Mouse (Mus musculus) forebrain, embryonic 10.5 days (tissue): ENCODE measurements around the gene Nckap5l. TPM values are rescaled to one million over a fixed set of nuclear protein-coding genes. Genes with fewer than 3 reads are reported as not detected.
A peak's percentile ranks its signal among the peaks of the same experiment; 100 is the strongest.
"Not testable (repeated sequence)": the region's sequence is repeated elsewhere in the genome, so short reads cannot be mapped to it uniquely, and the experiment has no call there.

Experiments used
- DNase-seq: peaks from one replicate; pipeline ENCODE4 v3.0.0-alpha.2; 2017; ENCODE audit warnings: low spot score; ENCODE audit errors: extremely low spot score
- H3K27ac ChIP-seq: fragments of 300-500 bp; sonication (generic); 2 replicates; pipeline ENCODE4 v1.5.1; 2016; ENCODE audit warnings: mild to moderate bottlenecking
- H3K27me3 ChIP-seq: fragments of 300-500 bp; sonication (generic); 2 replicates; pipeline ENCODE4 v1.6.1; 2016; ENCODE audit warnings: mild to moderate bottlenecking; ENCODE audit not compliant: poor library complexity, severe bottlenecking
- H3K36me3 ChIP-seq: fragments of 300-500 bp; sonication (generic); replicated peaks from 2 replicates; pipeline ENCODE4 v1.6.1; 2016; ENCODE audit warnings: mild to moderate bottlenecking, moderate library complexity
- H3K4me1 ChIP-seq: fragments of 300-500 bp; sonication (generic); 2 replicates; pipeline ENCODE4 v1.6.1; 2016
- H3K4me3 ChIP-seq: fragments of 300-500 bp; sonication (generic); 2 replicates; pipeline ENCODE4 v1.5.1; 2016; ENCODE audit warnings: mild to moderate bottlenecking, moderate library complexity
- H3K9me3 ChIP-seq: fragments of 300-500 bp; sonication (generic); 2 replicates; pipeline ENCODE4 v1.6.1; 2016; ENCODE audit warnings: mild to moderate bottlenecking, moderate library complexity
- WGBS: fragments of 180-500 bp; shearing (Covaris S2); methylation state at CpG from one replicate; pipeline ENCODE4 v1.1.7; 2016; 5-methylcytosine and 5-hydroxymethylcytosine counted together
- polyA plus RNA-seq: library from polyadenylated mRNA; unstranded; fragments of >200 nt; fragmentation: Nextera tagmentation; extraction: Ambion mirVana; gene quantifications from 2 replicates; pipeline ENCODE4 v1.2.1, GENCODE M21; 2016

The Nckap5l gene
- polyA plus RNA-seq, 1 experiment from 2014 or later: 13.7 TPM

GRCm38 (mm10) chr15:99456338-99456962, 1.1 kb downstream of the Nckap5l start:
- WGBS: 26% methylated on average over 7 of the region's 7 CpGs
- no peak for DNase-seq
- H3K9me3 ChIP-seq: no peaks in the 10 kb centered on the region
- H3K36me3 ChIP-seq: peaks cover 41% of the 10 kb centered on the region
- H3K4me3 ChIP-seq: peak overlapping the region; percentile 92
- H3K4me1 ChIP-seq: peaks cover 54% of the 10 kb centered on the region
- H3K27ac ChIP-seq: peak overlapping the region; percentile 94
- H3K27me3 ChIP-seq: no peaks in the 10 kb centered on the region

DNA sequence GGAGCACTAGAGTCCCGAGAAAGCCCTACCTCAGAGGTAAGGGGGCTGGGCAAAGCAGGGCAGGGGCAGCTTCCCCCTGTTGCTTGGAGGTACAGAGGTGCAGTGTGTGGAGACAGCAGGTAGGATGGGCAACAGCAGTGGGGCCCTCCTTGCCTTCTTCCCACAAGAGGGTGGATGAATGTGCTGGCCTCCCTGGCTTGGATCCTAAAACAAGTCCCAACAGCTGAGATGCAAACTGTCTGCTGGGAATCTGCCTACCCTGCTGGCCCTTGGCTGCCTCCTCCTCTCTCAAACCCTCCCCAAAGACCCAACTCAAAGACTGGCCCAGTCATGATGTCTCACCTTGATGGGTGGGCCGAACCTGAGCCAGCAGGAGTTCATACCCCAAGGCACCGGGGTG, 2.1 kb downstream of the Nckap5l start:
- Histone ChIP-seq H3K27me3 (no peaks in the 10 kb centered on the region), H3K27ac (0 out of 2 replicates have a peak overlapping the region, but pooled peaks have one; percentile 3), H3K4me1 (peaks cover 54% of the 10 kb centered on the region), H3K36me3 (peaks cover 48% of the 10 kb centered on the region), H3K4me3 (peak overlapping the region; percentile 92; the same call in 1 of the 2 replicates), H3K9me3 (no peaks in the 10 kb centered on the region)
- DNase-seq: no peak
- WGBS: 83% methylated on average over 3 of the region's 3 CpGs

GRCm38 (mm10) chr15:99454585-99455279, 2.8 kb downstream of the Nckap5l start:
- 0 out of 2 replicates have a peak overlapping the region, but pooled peaks have one; percentile 9 for H3K4me3 ChIP-seq

GRCm38 (mm10) chr15:99453153-99453900, 4.2 kb downstream of the Nckap5l start:
- H3K4me1 ChIP-seq: peaks cover 59% of the 10 kb centered on the region
- peaks cover 67% of the 10 kb centered on the region for H3K36me3 ChIP-seq
- WGBS: 81% methylated on average over 11 of the region's 11 CpGs
- no peaks in the 10 kb centered on the region for H3K27me3 ChIP-seq
- H3K4me3 ChIP-seq: no peak overlapping the region
- H3K9me3 ChIP-seq: no peaks in the 10 kb centered on the region
- no peak overlapping the region for H3K27ac ChIP-seq
- no peak for DNase-seq

More at GRCm38 (mm10) chr15:99454585-99455279, 2.8 kb downstream of the Nckap5l start:
- H3K4me1 ChIP-seq: peaks cover 56% of the 10 kb centered on the region
- no peak overlapping the region for H3K27ac ChIP-seq
- no peaks in the 10 kb centered on the region for H3K27me3 ChIP-seq
- no peaks in the 10 kb centered on the region for H3K9me3 ChIP-seq
- no peak for DNase-seq
- WGBS: 94% methylated on average over 7 of the region's 7 CpGs
- H3K36me3 ChIP-seq: peaks cover 54% of the 10 kb centered on the region

GRCm38 (mm10) chr15:99449751-99450280, 7.7 kb downstream of the Nckap5l start:
- WGBS: 87% methylated on average over 8 of the region's 8 CpGs
- H3K27ac ChIP-seq: peak overlapping the region; percentile 49; the same call in 1 of the 2 replicates
- no peaks in the 10 kb centered on the region for H3K27me3 ChIP-seq
- H3K9me3 ChIP-seq: no peaks in the 10 kb centered on the region
- peaks cover 67% of the 10 kb centered on the region for H3K36me3 ChIP-seq
- no peak overlapping the region for H3K4me3 ChIP-seq
- H3K4me1 ChIP-seq: peaks cover 25% of the 10 kb centered on the region
- DNase-seq: no peak

DNA sequence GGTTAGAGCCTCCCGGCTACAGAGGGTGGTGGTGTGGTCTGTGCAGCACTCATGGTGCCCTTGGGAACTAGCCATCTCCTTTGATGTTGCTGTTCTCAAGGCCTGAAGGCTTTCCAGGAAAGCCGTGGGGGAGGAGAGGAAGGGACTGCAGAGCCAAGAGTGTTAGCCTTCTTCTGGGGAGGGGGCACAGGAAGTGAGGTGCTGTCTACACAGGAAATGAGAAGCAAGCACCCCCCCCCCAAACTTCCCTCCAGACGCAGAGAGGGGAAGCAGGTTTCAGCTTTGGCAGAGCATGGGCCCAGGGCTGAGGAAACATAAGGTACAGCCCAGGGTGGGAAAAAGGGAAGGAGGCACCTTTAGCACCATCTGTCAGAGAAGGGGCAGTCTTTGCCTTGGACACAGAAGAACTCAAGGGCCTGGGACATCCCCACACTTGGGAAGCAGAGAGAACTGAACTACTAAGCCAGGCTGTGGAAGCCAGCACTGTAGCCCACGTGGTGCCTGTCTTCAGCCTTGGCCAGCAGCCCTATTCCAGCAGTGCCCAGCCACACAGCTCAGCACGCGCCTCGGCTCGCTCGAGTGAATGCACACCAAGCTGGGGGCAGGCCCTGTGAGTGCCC, 8.3 kb downstream of the Nckap5l start:
- Histone ChIP-seq H3K27ac (peak overlapping the region; percentile 49), H3K4me1 (peaks cover 23% of the 10 kb centered on the region), H3K36me3 (peaks cover 68% of the 10 kb centered on the region), H3K27me3 (no peaks in the 10 kb centered on the region), H3K9me3 (no peaks in the 10 kb centered on the region), H3K4me3 (no peak overlapping the region)
- WGBS: 87% methylated on average over 9 of the region's 9 CpGs
- DNase-seq: no peak

GRCm38 (mm10) chr15:99446136-99446535, 11.4 kb downstream of the Nckap5l start:
- H3K27me3 ChIP-seq, H3K27ac ChIP-seq, DNase-seq, H3K9me3 ChIP-seq, H3K4me3 ChIP-seq: not testable (repeated sequence)
- WGBS: 91% methylated on average over 10 of the region's 10 CpGs
- H3K36me3 ChIP-seq: peaks cover 46% of the 10 kb centered on the region
- peaks cover 13% of the 10 kb centered on the region for H3K4me1 ChIP-seq

DNA sequence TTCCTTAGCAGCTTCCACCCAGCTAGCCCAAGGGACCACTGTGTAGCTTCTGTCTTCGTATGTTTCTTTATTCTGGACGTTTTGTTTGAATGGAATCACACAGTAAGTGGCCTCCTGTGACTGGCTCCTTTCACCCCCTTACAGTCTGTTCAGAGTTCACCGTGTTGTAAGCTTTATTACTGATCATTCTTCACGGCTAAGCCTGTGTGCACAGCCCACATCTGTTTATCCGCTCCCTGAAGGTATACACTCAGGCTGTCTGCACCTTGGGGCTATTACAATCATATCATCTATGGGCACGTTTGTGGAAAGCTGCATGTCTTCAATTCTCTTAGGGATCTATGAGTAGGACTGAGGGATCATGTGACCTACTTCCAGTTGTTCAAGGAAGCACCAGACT, 12.0 kb downstream of the Nckap5l start:
- DNase-seq: no peak
- H3K4me1 ChIP-seq: peaks cover 19% of the 10 kb centered on the region
- WGBS: 80% methylated on average over 6 of the region's 6 CpGs
- H3K27ac ChIP-seq: no peak overlapping the region
- H3K36me3 ChIP-seq: peaks cover 43% of the 10 kb centered on the region
- no peak overlapping the region for H3K4me3 ChIP-seq
- no peaks in the 10 kb centered on the region for H3K9me3 ChIP-seq
- no peaks in the 10 kb centered on the region for H3K27me3 ChIP-seq

- peaks cover 37% of the 10 kb centered on the region for H3K36me3 ChIP-seq
- H3K27me3 ChIP-seq: no peaks in the 10 kb centered on the region
- WGBS: 86% methylated on average over 7 of the region's 7 CpGs
- H3K4me1 ChIP-seq: peaks cover 15% of the 10 kb centered on the region
- H3K9me3 ChIP-seq: no peaks in the 10 kb centered on the region
- no peak overlapping the region for H3K27ac ChIP-seq
- H3K4me3 ChIP-seq: no peak overlapping the region
- no peak for DNase-seq
Observed at GRCm38 (mm10) chr15:99442358-99442757, 15.2 kb downstream of the Nckap5l start.

DNA sequence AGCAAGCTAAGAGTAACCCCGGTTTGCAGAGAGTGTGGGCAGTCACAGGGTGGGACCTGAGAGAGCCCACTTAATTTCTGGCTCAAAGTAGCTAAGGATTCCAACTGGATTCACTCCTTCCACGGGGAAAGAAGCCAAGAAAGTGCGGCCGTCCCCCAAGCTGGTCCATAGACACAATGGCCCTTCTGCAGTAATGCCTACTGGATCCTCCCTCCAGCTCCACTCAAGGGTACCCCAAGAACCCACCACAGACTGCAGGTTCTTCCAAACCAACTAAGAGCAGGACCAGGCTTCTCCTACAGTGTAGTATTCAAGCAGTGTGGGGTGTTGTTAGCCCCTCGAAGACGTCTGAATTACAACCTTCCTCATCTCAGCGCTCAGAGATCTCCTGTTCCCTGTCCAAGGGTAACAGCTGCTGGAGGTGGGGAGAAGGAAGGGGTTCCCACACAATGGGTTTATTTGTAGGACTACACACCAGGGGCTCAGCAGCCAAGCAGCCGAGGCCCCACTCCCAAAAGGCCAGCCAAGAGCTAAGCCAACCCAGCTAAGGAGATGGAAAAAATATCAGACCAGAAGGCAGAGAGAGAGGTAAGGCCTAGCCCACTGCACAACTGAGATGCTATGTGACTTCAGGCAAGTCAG, 16.6 kb downstream of the Nckap5l start:
- WGBS: 68% methylated on average over 8 of the region's 8 CpGs
- H3K9me3 ChIP-seq: no peaks in the 10 kb centered on the region
- H3K36me3 ChIP-seq: peaks cover 43% of the 10 kb centered on the region
- peak overlapping the region; percentile 58 for H3K27ac ChIP-seq
- H3K4me1 ChIP-seq: peaks cover 28% of the 10 kb centered on the region
- no peak overlapping the region for H3K4me3 ChIP-seq
- H3K27me3 ChIP-seq: no peaks in the 10 kb centered on the region
- no peak for DNase-seq

DNA sequence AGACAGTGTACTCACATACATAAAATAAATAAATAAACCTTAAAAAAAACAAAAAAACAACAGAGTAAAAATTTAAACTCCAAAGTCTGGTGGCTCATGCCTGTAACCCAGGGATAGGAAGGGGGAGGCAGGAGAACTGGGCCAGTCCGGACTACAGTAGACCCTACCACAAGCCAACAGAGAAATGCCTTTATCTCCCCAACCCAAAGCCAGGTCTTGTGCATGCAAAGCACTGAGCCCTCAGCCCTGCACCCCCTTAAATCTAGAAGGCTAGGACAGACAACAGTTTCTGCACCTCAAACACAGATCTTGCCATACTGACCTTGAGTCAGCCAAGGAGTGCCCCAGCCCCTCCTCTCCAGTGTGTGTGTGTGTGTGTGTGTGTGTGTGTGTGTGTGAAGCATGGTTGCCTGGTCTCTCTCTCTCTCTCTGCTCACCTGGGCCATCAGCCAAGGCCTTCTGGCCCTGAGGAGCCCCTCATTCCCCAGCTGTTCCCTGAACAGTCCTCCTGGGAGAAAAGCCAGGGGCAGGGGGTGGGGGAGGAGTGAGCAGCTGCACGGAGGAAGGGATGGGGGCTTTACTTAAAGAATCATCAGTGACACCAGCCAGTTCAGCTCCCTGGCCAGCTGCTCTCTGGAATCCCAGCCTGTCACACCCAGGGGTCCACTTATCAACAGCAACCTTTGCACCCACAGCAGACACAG, 17.3 kb downstream of the Nckap5l start:
- no peak for DNase-seq
- 51% methylated on average over 2 of the region's 2 CpGs for WGBS
- H3K4me3 ChIP-seq: no peak overlapping the region

More for the DNA sequence above, 17.3 kb downstream of the Nckap5l start:
- peaks cover 32% of the 10 kb centered on the region for H3K4me1 ChIP-seq
- H3K27ac ChIP-seq: peak overlapping the region; percentile 58
- no peaks in the 10 kb centered on the region for H3K9me3 ChIP-seq
- H3K36me3 ChIP-seq: peaks cover 43% of the 10 kb centered on the region
- H3K27me3 ChIP-seq: no peaks in the 10 kb centered on the region
